Comparison of ENCODE assay signal across 9 mouse cellular contexts in the genomic region with DNA sequence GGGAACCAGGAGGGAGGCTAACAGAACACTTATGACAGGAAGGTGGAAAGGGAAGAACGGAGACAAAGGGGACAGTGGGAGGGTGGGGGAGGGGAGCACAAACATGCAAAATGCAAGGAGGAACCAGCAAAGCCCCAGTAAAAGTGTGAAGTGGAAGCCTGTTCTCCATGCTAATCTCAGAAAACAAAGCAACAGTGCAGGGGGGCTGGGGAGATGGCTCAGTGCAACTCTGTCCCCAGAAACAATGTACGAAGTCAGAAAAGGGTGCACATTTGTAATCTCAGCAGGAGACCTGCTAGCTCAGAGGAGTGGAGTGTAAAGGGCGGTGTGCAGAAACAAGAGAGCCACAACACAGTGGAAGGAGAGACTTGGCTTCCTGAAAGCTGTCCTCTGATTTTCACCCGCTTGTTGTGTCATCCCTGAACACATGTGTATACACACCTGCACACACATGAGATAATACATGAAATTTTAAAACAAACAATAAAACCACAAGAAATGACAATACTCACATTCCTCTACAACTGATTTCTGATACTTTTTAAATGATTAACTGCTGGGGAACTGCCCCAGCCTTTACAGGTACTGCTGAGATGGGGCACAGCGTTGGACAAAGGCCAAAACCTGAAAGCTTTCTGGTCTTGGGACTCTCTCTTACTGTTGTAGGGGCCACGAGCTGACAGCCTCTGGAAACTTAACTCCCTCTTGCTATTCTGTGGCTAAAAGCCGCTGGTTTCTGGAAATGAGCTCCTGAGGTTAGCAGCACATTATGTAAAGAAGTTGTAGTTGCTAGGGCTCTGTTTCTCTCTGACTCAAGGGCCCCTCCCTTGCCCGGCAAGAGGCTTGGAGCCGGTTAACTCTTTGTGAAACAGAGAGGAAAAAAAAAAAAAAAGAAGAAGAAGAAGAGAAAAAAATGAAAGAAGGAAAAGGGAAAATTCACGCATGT. TPM values are rescaled to one million over a fixed set of nuclear protein-coding genes. Genes with fewer than 3 reads are reported as not detected.
DNase-seq lines count a peak whose midpoint lies in the region; ATAC-seq and TF ChIP-seq lines count a peak whose summit lies in the region.
"Had no signal": no experiment of that assay in that cellular context is flagged by ENCODE, and none has a peak within 500 bp of the region (broad histone marks: within the 10 kb centered on the region; RNA-seq: fewer than 3 reads in every experiment).

No protein-coding gene starts in this region.

- peak overlapping the region; percentile 11; the same call in 1 of the 2 replicates for H3K27ac ChIP-seq in MEL (ENCODE audit: control insufficient read depth, low read depth, low read length)
- peak overlapping the region; percentile 22; the same call in 1 of the 2 replicates for H3K27ac ChIP-seq in hindbrain, embryonic 14.5 days
- peak overlapping the region; percentile 93 for H3K27ac ChIP-seq in liver, adult 2 months (replicated peaks; ENCODE audit: insufficient read depth, low read depth, low read length)
- H3K27ac ChIP-seq in stomach, embryonic 14.5 days (ENCODE audit: low read length), result peak overlapping the region; percentile 58; the same call in 1 of the 2 replicates

- H3K9me3 ChIP-seq in MEL (replicated peaks; ENCODE audit: insufficient read depth, low read length), result no peaks in the 10 kb centered on the region
- no peaks in the 10 kb centered on the region for H3K9me3 ChIP-seq in hindbrain, embryonic 14.5 days (ENCODE audit: control insufficient read depth, low read length)
- H3K9me3 ChIP-seq in stomach, embryonic 14.5 days (ENCODE audit: control insufficient read depth, low read depth, low read length), result no peaks in the 10 kb centered on the region

- H3K4me2 ChIP-seq in hindbrain, embryonic 14.5 days (replicated peaks), result 0 out of 2 replicates have a peak overlapping the region, but pooled peaks have one; percentile 8
- no peak overlapping the region for H3K4me2 ChIP-seq in stomach, embryonic 14.5 days (replicated peaks; ENCODE audit: low read depth, low read length)

- peak; percentile 15; the same call in 1 of the 2 replicates for ATAC-seq in hindbrain, embryonic 14.5 days (ENCODE audit: low FRiP score)
- peak; percentile 46; the same call in 1 of the 2 replicates for ATAC-seq in stomach, embryonic 14.5 days (ENCODE audit: insufficient number of reproducible peaks, insufficient read depth, low FRiP score, low read depth)
- ATAC-seq in CD4-positive, CD25-positive, alpha-beta regulatory T cell, adult 4 months, result no peak

- H3K4me3 ChIP-seq in MEL (ENCODE audit: control insufficient read depth in 1 of 2, insufficient read depth in 1 of 2, low read depth in 2 of 2, low read length in 2 of 2), result no peak overlapping the region
- H3K4me3 ChIP-seq in hindbrain, embryonic 14.5 days (replicated peaks; ENCODE audit: low read length), result no peak overlapping the region
- H3K4me3 ChIP-seq in liver, adult 2 months (ENCODE audit: insufficient read depth, low read depth, low read length), result no peak overlapping the region
- H3K4me3 ChIP-seq in stomach, embryonic 14.5 days (ENCODE audit: low read depth, low read length), result no peak overlapping the region
- H3K4me3 ChIP-seq: erythroblast, embryonic 14.5 days had no signal

- H3K9ac ChIP-seq in MEL (ENCODE audit: control insufficient read depth, low read depth, low read length, poor library complexity, severe bottlenecking), result peak overlapping the region; percentile 11
- H3K9ac ChIP-seq in hindbrain, embryonic 14.5 days, result peak overlapping the region; percentile 34; the same call in 1 of the 2 replicates
- H3K9ac ChIP-seq in liver, adult 2 months (ENCODE audit: low read depth, low read length), result peak overlapping the region; percentile 58; the same call in 1 of the 2 replicates
- no peak overlapping the region for H3K9ac ChIP-seq in stomach, embryonic 14.5 days (replicated peaks; ENCODE audit: low read depth, low read length)

- H3K36me3 ChIP-seq in MEL (ENCODE audit: control insufficient read depth in 1 of 2, insufficient read depth in 2 of 2, low read length in 2 of 2), result peaks cover 0 to 38% of the 10 kb centered on the region in 2 experiments; a peak in 2 of 4 replicates
- H3K36me3 ChIP-seq in hindbrain, embryonic 14.5 days (replicated peaks; ENCODE audit: control insufficient read depth, insufficient read depth), result no peaks in the 10 kb centered on the region
- H3K36me3 ChIP-seq in liver, adult 2 months (ENCODE audit: control insufficient read depth, insufficient read depth, low read length), result no peaks in the 10 kb centered on the region
- no peaks in the 10 kb centered on the region for H3K36me3 ChIP-seq in stomach, embryonic 14.5 days (ENCODE audit: control insufficient read depth, insufficient read depth, low read length)

- TF ChIP-seq RAD21 in MEL (IDR thresholded peaks at IDR 0.05; ENCODE audit: low read depth, low read length), result no peak

- DNase-seq in 416B (ENCODE audit: low read depth), result peak; percentile 81
- DNase-seq in MEL (ENCODE audit: low read depth, low spot score), result peak; percentile 71
- no peak for DNase-seq in hindbrain, embryonic 14.5 days (ENCODE audit: low spot score)
- DNase-seq in liver, adult 2 months (ENCODE audit: extremely low read depth, low read depth, low spot score), result peak; percentile 59
- no peak for DNase-seq in cerebellum, postnatal 36 days
- no peak for DNase-seq in right cerebral cortex, adult 18-20 months

- H3K79me2 ChIP-seq in MEL (ENCODE audit: control insufficient read depth, insufficient read depth, low read length, poor library complexity), result no peaks in the 10 kb centered on the region
- H3K79me2 ChIP-seq in liver, adult 2 months (ENCODE audit: control insufficient read depth, insufficient read depth, low read length), result no peaks in the 10 kb centered on the region

- H3K4me1 ChIP-seq in MEL (ENCODE audit: control insufficient read depth in 1 of 2, insufficient read depth in 2 of 2, low read length in 2 of 2), result peaks cover 31 to 46% of the 10 kb centered on the region in 2 experiments
- H3K4me1 ChIP-seq in hindbrain, embryonic 14.5 days (replicated peaks; ENCODE audit: control insufficient read depth, insufficient read depth, low read length), result peaks cover 16% of the 10 kb centered on the region; the same call in 1 of the 2 replicates
- peaks cover 42% of the 10 kb centered on the region for H3K4me1 ChIP-seq in liver, adult 2 months (ENCODE audit: control insufficient read depth, insufficient read depth, low read length)
- H3K4me1 ChIP-seq in stomach, embryonic 14.5 days (ENCODE audit: control insufficient read depth, insufficient read depth, low read length), result peaks cover 13% of the 10 kb centered on the region

- TF ChIP-seq POLR2A in MEL (IDR thresholded peaks at IDR 0.05; ENCODE audit: control insufficient read depth in 1 of 2, insufficient read depth in 1 of 2, low read depth in 1 of 2, low read length in 2 of 2, poor library complexity in 1 of 2), result no peak
- no peak for TF ChIP-seq POLR2A in liver, adult 2 months (IDR thresholded peaks at IDR 0.05; ENCODE audit: extremely low read depth, insufficient read depth, low read length)

- TF ChIP-seq CTCF in MEL (IDR thresholded peaks at IDR 0.05 in 2 of 3, conservative IDR thresholded peaks at IDR 0.05 in 1 of 3; ENCODE audit: control insufficient read depth in 1 of 3, insufficient read depth in 1 of 3, low read depth in 2 of 3, low read length in 3 of 3, poor library complexity in 1 of 3, severe bottlenecking in 1 of 3), result no peak
- TF ChIP-seq CTCF in liver, adult 2 months (IDR thresholded peaks at IDR 0.05; ENCODE audit: low read depth, low read length), result no peak

- H3K27me3 ChIP-seq in MEL (ENCODE audit: control insufficient read depth in 1 of 2, insufficient read depth in 2 of 2, low read length in 2 of 2), result no peaks in the 10 kb centered on the region
- H3K27me3 ChIP-seq in hindbrain, embryonic 14.5 days (ENCODE audit: control insufficient read depth, insufficient read depth, low read length), result no peaks in the 10 kb centered on the region
- no peaks in the 10 kb centered on the region for H3K27me3 ChIP-seq in liver, adult 2 months (ENCODE audit: control insufficient read depth, insufficient read depth, low read length)
- no peaks in the 10 kb centered on the region for H3K27me3 ChIP-seq in stomach, embryonic 14.5 days (ENCODE audit: control insufficient read depth, insufficient read depth, low read length)

- no peak; a peak in 1 of 4 replicates for TF ChIP-seq EP300 in MEL (IDR thresholded peaks at IDR 0.05; ENCODE audit: low read depth in 1 of 2, low read length in 2 of 2)

- 10% methylated on average over 10 of the region's 10 CpGs for WGBS in hindbrain, embryonic 14.5 days
- WGBS in liver, adult 2 months, result 11% methylated on average over 10 of the region's 10 CpGs
- WGBS in stomach, embryonic 14.5 days, result 11% methylated on average over 10 of the region's 10 CpGs

RNA-seq across cellular contexts. Expression of a gene that starts 11.4 kb away (rescaled TPM):
- total RNA-seq in MEL (2012; rRNA removed), result 37.9 and 42.8 TPM in 2 replicates
- 100 to 1,000 TPM in 1 of 2 experiments, 10 to 100 TPM in 1; 62.5 to 114 TPM for polyA plus RNA-seq in MEL (2012; ENCODE audit: insufficient read depth in 1 of 2, insufficient read length in 2 of 2, low read depth in 1 of 2, low replicate concordance in 2 of 2, missing spikeins in 1 of 2)
- 102 and 116 TPM in 2 replicates for polyA plus RNA-seq in hindbrain, embryonic 14.5 days (2014; fragmentation: Nextera tagmentation; extraction: Ambion mirVana)
- total RNA-seq in liver, adult 2 months (2014; rRNA removed), result 77.0 and 79.8 TPM in 2 replicates
- polyA plus RNA-seq in liver, adult 2 months (2012; rRNA removed), result 22.6 and 27.5 TPM in 2 replicates
- 37.2 and 38.6 TPM in 2 replicates for polyA plus RNA-seq in stomach, embryonic 14.5 days (2014; fragmentation: Nextera tagmentation; extraction: Ambion mirVana)
- polyA plus RNA-seq in CD4-positive, CD25-positive, alpha-beta regulatory T cell, adult 4 months (2017; shearing (Covaris generic)), result 10 to 100 TPM; 24.4 to 26.2 TPM

RNA-seq across cellular contexts. Expression of a gene that starts 22.9 kb away (rescaled TPM):
- total RNA-seq in MEL (2012; rRNA removed), result 0.31 TPM in 1 of 2 replicates, not detected in the other
- polyA plus RNA-seq in MEL (2012; ENCODE audit: insufficient read depth in 1 of 2, insufficient read length in 2 of 2, low read depth in 1 of 2, low replicate concordance in 2 of 2, missing spikeins in 1 of 2), result under 1 TPM in 1 of 2 experiments, not detected in 1; 0.22 TPM
- polyA plus RNA-seq in hindbrain, embryonic 14.5 days (2014; fragmentation: Nextera tagmentation; extraction: Ambion mirVana), result 8.8 and 9.1 TPM in 2 replicates
- total RNA-seq in liver, adult 2 months (2014; rRNA removed), result 292 and 434 TPM in 2 replicates
- 374 and 481 TPM in 2 replicates for polyA plus RNA-seq in liver, adult 2 months (2012; rRNA removed)
- polyA plus RNA-seq in stomach, embryonic 14.5 days (2014; fragmentation: Nextera tagmentation; extraction: Ambion mirVana), result 7.2 and 8.6 TPM in 2 replicates
- polyA plus RNA-seq in CD4-positive, CD25-positive, alpha-beta regulatory T cell, adult 4 months (2017; shearing (Covaris generic)), result not detected
- polyA plus RNA-seq: erythroblast, embryonic 14.5 days had no signal

RNA-seq across cellular contexts. Expression of a gene that starts 59.3 kb away (rescaled TPM):
- 1,184 and 1,257 TPM in 2 replicates for total RNA-seq in MEL (2012; rRNA removed)
- 100 to 1,000 TPM; 396 to 798 TPM for polyA plus RNA-seq in MEL (2012; ENCODE audit: insufficient read depth in 1 of 2, insufficient read length in 2 of 2, low read depth in 1 of 2, low replicate concordance in 2 of 2, missing spikeins in 1 of 2)
- 521 and 542 TPM in 2 replicates for polyA plus RNA-seq in hindbrain, embryonic 14.5 days (2014; fragmentation: Nextera tagmentation; extraction: Ambion mirVana)
- 180 and 184 TPM in 2 replicates for total RNA-seq in liver, adult 2 months (2014; rRNA removed)
- 72.8 and 73.6 TPM in 2 replicates for polyA plus RNA-seq in liver, adult 2 months (2012; rRNA removed)
- polyA plus RNA-seq in stomach, embryonic 14.5 days (2014; fragmentation: Nextera tagmentation; extraction: Ambion mirVana), result 533 and 552 TPM in 2 replicates
- 100 to 1,000 TPM; 419 to 459 TPM for polyA plus RNA-seq in CD4-positive, CD25-positive, alpha-beta regulatory T cell, adult 4 months (2017; shearing (Covaris generic))

RNA-seq across cellular contexts. Expression of a gene that starts 59.4 kb away (rescaled TPM):
- total RNA-seq in MEL (2012; rRNA removed), result 26.2 and 29.2 TPM in 2 replicates
- 10 to 100 TPM in 1 of 2 experiments, not detected in 1; 21.0 TPM for polyA plus RNA-seq in MEL (2012; ENCODE audit: insufficient read depth in 1 of 2, insufficient read length in 2 of 2, low read depth in 1 of 2, low replicate concordance in 2 of 2, missing spikeins in 1 of 2)
- 10.5 and 12.1 TPM in 2 replicates for polyA plus RNA-seq in hindbrain, embryonic 14.5 days (2014; fragmentation: Nextera tagmentation; extraction: Ambion mirVana)
- total RNA-seq in liver, adult 2 months (2014; rRNA removed), result 20.1 and 20.4 TPM in 2 replicates
- polyA plus RNA-seq in liver, adult 2 months (2012; rRNA removed), result 8.5 and 13.7 TPM in 2 replicates
- polyA plus RNA-seq in stomach, embryonic 14.5 days (2014; fragmentation: Nextera tagmentation; extraction: Ambion mirVana), result 12.1 and 14.8 TPM in 2 replicates
- polyA plus RNA-seq in CD4-positive, CD25-positive, alpha-beta regulatory T cell, adult 4 months (2017; shearing (Covaris generic)), result 10 to 100 TPM; 25.9 to 32.2 TPM

Comparison
In these comparisons a context has a peak if more than half of its experiments do, and no peak if none do; other contexts are left out.
1. DNase-seq: peak in 416B (single experiment), MEL (single experiment) and liver, adult 2 months (single experiment); none in hindbrain, embryonic 14.5 days (single experiment), cerebellum, postnatal 36 days (0 of 2) and right cerebral cortex, adult 18-20 months (single experiment).
2. H3K27ac ChIP-seq: peak in every context shown above with its lines; median percentile 93 in liver, adult 2 months; 58 in stomach, embryonic 14.5 days; 22 in hindbrain, embryonic 14.5 days; 11 in MEL.
3. RNA of a gene that starts 22.9 kb away (polyA plus RNA-seq): 374 to 481 TPM in liver, adult 2 months; 8.8 to 9.1 TPM in hindbrain, embryonic 14.5 days, 7.2 to 8.6 TPM in stomach, embryonic 14.5 days, 0.22 TPM in MEL and not detected in CD4-positive, CD25-positive, alpha-beta regulatory T cell, adult 4 months; every median in the first group is over 10 times any median in the second.